Mouse (Mus musculus) activated CD4-positive, CD25-positive, alpha-beta regulatory T cell, adult 4 months (primary cell): Measurements from ENCODE around the gene Mrpl14. TPM values are rescaled to one million over a fixed set of nuclear protein-coding genes. Genes with fewer than 3 reads are reported as not detected.

Experiments
- ATAC-seq: one replicate; pipeline ENCODE4 v1.8.0; 2017
- polyA plus RNA-seq, 2 experiments: library from polyadenylated mRNA; unstranded; fragments of 100-300 nt; shearing (Covaris generic); gene quantifications; one replicate each; pipeline ENCODE4 v1.2.1; 2017

Gene Mrpl14
- polyA plus RNA-seq, 2 experiments from 2014 or later: 73.4 to 90.9 TPM

- no peak for ATAC-seq
Observed at GRCm38 (mm10) chr17:45727481-45727880, 41.4 kb downstream of the Mrpl14 start.

DNA sequence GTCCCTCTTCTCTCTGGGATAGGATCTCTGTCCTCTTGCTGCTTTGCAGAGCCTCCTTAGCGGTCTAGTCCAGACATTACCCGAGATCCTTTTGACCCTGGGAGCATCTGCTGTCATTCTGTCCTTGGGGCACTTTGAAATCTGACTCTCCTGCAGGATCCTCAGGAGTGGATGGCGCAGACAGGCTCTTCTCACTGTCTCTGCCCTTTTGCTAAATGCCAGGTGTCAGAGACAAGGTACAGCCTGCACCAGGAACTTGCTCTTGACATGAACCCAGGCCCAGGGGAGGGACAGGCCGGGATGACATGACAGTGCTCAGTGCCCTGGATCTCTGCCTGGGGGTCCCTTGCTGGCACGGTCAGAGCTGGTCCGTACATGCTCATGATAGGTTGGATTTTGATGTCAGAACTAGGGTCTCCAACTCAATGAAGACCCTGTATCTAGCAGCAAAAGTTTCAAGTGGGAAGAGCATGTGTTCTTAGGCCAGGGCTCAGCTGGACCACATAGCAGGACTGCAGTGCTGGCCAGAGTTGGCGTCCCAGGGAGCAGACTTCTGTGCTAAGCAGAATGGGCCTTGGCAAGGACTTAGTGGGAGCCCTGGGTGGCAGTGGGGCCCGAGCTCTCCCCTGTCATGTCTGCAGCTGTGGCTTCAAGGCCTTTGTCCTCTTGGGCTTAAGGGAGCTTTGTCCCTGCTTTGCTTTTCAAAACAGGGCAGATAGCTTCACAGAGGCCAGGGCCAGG lies 42.0 kb downstream of the Mrpl14 start:
- no peak for ATAC-seq

- ATAC-seq: no peak
Observed at GRCm38 (mm10) chr17:45729387-45729786, 43.3 kb downstream of the Mrpl14 start.

DNA sequence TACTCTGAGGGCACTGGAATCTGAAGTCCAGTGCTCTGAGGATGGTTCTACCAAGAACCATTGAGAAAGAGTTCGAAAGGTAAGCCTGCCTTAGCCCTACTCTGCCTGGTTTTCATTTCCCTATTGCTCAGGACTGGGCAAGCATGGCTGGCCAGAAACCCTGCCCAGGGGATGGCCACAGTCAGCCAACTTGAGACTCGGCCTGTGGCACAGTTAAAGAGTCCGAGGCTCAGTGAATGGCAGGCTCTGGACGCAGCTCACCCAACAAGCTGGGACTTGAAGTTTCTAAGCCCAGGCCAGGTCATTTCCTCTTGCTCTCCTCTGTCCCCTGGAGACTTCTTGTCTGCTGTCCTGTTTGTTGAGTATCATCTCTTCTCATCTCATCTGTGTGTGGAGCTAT lies 44.6 kb downstream of the Mrpl14 start:
- no peak for ATAC-seq

DNA sequence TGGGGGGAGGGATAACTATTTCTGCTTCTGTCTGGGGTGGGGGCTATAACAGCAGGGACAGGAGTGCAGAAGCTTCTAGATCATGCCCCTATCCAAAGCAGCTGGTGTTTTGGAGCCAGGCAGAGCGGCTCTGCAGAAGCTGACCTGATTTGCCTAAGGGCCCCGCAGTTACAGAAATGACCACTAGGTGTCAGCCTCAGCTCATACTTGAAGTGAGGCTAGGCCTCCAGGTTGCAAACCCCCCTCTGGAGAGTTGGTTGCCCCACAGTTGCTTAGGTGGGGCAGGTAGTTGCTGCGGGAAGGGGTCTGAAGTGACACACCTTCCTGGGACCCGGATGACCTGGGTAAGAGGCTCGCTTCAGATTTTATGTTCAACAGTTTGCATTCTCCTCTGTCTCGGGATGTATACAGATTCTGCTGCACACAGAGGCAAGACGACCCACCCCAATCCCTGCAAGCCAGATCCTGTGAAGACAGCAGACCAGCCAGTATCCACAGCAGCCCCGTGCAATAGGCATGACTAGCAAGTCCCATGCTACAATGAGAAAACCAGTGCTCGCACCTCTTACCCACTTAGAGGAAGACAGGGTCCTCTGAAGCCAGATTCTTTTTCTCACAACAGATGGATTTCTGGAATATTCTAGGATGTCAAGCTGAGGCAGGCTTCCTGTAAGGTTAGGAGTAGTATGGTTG lies 45.2 kb downstream of the Mrpl14 start:
- ATAC-seq: peak; percentile 65

- no peak for ATAC-seq
Observed at GRCm38 (mm10) chr17:45733038-45733734, 47.1 kb downstream of the Mrpl14 start.

DNA sequence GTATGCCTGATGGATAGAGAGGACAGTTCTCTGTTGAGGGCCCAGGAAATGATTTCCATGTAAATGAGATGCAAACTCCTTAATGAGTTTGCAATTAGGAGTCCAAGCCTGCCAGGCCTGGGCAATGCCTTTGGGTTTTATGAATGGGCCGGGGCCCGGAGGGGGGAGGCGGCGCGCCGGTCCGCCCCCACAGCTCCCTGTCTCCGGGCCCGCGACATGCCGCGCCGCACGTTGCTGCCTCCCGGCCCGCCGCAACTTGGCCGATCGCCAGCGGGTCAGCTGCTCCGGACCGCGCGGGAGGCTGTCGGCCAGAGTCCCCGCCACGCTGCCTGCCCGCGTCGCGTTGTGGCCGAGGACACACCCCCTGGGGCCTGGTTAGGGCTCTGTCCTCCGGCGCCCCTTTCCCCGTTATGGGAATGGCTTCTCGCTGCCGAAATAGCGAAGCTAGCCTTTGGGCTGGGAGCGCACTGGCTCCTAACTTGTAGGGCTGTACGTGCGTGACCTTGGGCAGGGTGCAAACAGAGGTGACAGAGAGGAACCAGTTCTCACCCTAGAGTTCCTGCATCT lies 47.7 kb downstream of the Mrpl14 start, which contains the start of gene 1600014C23Rik:
Gene 1600014C23Rik (minus strand): TSS at position 110 of the 567 bp plus-strand sequence.
- no peak for ATAC-seq

DNA sequence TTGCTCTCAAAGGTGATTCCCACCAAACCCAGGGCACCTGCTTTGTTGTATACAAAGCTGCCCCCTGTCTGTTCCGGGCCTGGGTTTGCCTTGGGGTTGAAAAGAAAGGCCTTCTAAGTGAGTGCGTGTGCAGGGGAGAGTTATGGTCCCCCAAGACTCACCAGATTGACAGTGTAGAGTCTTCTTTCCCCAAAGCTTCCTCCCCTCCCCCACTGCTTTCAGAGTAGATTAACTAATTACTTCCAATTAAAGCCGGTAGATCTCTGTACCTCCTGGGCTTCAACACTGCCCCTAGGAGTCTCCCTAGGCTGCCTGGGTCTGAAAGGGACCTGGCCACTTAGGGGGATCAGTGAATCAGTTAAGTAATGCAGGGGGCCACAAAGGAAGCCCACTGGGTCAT lies 48.2 kb downstream of the Mrpl14 start:
- no peak for ATAC-seq

DNA sequence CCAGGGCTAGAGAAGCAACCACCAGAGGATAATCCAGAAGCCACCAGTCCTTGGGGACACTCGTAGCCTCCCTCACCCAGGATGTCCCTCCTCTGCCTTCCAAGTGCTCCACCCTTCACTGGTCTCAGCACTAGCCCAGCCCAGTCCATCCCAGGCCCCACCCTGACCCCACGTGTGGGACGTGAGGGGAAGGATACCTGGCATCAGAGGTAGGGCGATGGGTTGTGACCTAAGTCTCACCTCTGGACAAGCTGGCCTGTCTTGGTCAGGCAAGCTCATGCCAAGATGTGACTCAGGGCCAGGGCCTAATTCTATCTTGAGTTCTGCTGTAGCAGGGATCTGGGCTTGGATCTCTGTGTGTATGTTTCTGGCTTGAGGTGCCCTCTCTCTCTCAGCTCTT lies 48.8 kb downstream of the Mrpl14 start:
- no peak for ATAC-seq

DNA sequence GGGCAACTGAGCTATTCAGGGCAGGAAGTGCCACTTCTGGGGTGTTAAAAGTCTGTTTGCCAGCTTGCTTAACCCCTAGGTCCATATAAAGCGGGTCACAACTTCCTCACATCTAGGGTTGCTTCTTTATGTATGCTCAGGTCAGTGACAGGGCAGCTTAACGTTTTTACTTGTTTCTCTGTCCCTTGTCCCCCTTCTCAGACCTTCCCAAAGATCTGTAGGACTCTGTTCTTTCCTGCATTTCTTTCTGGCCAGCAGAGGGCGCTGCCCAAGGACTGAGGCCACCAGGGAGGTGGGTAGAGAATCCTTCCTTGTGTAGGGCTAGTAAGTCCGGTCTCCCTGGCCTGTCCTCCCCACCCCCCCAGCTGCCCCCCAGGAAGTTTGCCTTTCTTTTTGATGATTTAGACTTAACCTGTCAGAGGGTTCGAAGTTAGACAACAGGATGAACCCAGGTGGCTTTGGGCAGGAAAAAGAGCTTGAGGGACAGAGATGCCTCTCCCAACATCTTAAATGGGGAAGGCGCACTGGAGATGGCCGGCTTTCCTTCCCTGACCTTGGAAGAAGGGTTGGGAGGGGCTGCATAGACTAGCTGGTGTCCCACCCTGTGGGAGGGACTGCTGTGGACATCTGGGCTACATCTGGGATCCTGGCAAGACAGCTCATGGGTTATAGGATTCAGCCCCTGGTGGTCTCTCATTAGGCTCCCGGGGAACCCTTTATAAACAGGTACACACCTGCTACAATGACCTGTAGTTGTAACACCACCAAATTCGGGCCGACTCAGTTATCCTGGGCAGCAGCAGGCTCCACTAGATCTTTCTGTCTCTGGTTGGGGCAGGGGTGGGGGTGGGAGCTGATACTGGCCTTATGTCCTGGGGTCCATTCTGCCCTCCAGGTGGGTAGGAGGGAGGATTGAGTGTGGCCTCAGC lies 49.5 kb downstream of the Mrpl14 start:
- peak; percentile 32 for ATAC-seq

DNA sequence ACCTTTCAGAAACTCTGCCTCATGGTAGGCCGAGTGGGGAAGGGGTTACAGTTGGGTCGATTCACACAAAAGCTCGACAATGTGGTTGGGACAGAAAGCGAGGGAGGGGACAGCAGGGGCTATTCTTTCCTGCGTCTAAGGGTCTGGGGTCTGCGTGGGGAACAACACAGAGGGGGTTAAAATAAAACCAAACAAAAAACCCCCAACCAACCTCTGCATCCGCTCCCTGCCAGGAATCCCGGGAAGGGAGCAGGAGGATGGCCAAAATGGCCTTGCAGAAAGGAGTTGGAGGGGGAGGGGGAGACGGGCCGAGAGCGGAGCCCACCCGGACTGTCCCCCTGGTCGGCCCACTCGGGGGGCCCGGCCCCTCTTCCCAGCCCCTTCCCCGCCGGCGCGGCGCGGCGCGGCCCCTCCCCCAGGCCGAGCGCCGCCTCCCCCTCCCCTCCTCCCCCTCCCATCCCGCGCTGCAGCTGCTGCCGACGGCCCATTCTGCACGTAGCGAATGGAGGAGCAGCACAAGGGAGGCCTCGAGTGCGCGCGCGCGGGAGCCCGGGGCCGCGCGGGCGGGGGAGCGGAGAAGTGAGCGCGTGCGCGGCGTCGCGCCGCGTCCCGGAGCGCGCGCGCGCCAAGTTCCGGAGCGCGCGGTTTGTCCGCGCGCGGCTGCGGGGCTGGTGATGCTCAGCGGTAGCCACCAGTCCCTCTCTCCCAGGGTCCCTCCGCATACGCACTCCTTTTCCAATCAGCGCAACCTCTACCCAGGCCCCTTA lies 50.4 kb downstream of the Mrpl14 start:
- ATAC-seq: peak; percentile 51

DNA sequence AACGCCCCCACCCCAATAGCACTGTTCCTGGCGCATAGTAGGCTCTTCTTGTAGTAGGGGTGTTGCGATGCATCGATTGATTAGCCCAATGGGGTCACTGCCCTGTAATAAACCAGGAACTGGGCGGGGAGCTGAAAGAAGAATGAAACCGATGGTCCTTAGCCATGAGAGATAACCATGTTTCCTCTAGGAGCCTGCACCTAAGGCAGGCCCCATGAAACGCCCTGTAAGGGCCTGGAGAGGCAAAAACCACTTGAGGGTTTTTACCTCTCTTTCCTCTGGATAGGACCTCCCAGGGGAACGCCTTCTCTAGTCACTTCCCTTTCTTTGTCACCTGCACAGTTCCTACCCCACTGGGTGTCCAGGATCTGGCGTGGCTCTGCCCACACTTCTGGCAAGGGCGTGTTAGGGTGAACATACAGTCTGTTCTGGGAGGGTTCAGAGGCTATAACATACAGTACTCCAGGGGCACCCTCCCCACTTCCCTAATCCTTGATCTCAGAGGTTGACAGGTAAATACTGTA lies 51.0 kb downstream of the Mrpl14 start:
- no peak for ATAC-seq

GRCm38 (mm10) chr17:45742371-45743147 lies 56.4 kb downstream of the Mrpl14 start:
- no peak for ATAC-seq

DNA sequence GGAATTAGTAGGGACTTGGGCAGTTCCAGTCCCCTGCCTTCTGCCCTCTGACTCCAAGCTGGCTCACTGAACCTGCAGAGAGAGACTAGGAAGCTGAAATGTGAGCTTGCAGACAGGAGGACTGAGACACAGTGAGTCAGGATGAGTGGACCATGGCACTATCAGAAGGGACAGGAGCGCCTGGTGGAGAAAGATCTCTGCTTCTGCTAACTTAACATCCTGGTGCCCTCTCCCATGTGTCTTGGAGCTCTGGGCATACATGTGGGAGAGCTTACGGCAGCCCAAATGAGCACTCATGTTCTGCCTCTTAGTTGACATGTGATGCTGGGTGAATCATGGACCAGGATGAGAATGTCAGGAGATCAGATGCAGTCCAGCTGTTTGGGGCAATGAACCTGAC lies 59.5 kb downstream of the Mrpl14 start:
- no peak for ATAC-seq

DNA sequence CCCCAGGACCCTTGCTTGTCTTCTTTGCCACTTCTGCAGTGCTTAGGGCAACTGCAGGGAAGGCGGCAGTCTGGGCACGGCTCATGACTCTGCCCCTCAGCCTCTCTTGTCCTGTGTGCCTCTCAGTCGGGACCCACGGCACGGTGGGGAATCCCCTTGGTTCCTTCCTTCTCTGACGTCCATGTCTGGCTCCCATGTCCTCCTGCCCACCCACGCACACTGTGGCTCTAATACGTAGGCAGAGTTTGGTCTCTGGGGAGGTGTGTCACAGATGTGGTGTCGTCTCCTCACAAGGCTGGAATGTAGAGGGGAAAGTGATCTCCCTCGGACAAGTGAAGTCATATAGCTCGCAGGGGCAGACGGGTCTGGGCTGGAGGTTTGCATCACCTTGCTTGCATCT lies 60.6 kb downstream of the Mrpl14 start:
- peak; percentile 49 for ATAC-seq

DNA sequence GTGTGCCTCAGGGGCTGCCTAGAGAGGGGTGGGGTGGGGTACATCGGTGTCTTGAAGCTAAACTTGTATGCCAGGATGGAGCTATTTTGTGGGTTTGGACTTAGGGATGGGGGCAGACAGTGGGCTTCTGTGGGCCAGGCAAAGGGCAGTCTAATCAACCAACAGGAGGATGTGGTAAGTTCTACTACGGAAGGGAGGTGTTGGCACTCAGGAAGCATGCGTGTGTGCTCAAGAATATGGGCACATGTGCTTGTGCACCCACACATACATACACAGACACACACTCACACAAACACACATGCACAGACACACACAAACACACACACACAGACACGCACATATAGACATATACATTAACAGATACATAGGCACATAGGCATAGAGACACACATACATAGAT lies 61.2 kb downstream of the Mrpl14 start:
- ATAC-seq: no peak
